Mouse (Mus musculus) liver, embryonic 16.5 days (tissue): ENCODE measurements at regions not wholly inside any gene's neighbourhood (a gene's known extent, or its start where the extent isn't known, plus 50 kb on each side); places are given as distances from the start of the nearest gene placed in this dataset.

Experiments
- ATAC-seq: fragments of 200-750 bp; cut with Nextera tagmentation; 2 replicates; pipeline ENCODE4 v1.8.0; 2017; ENCODE audit warnings: low read depth, mild to moderate bottlenecking, moderate number of reproducible peaks, moderate library complexity
- H3K27ac ChIP-seq: fragments of 300-500 bp; sonication (generic); 2 replicates; pipeline ENCODE4 v1.5.1; 2014; ENCODE audit warnings: mild to moderate bottlenecking, low read length
- H3K27me3 ChIP-seq: fragments of 300-500 bp; sonication (generic); 2 replicates; pipeline ENCODE4 v1.6.1; 2014; ENCODE audit warnings: low read depth, low read length, mixed read lengths; ENCODE audit not compliant: control insufficient read depth, insufficient read depth
- H3K36me3 ChIP-seq: fragments of 300-500 bp; sonication (generic); 2 replicates; pipeline ENCODE4 v1.6.1; 2014; ENCODE audit warnings: mild to moderate bottlenecking; ENCODE audit not compliant: control insufficient read depth, insufficient read depth
- H3K4me1 ChIP-seq: fragments of 300-500 bp; sonication (generic); 2 replicates; pipeline ENCODE4 v1.6.1; 2014; ENCODE audit warnings: low read depth, low read length, mixed read lengths; ENCODE audit not compliant: control insufficient read depth
- H3K4me2 ChIP-seq: fragments of 300-500 bp; sonication (generic); 2 replicates; pipeline ENCODE4 v1.6.1; 2014; ENCODE audit warnings: low read depth, low read length, mixed read lengths
- H3K4me3 ChIP-seq: fragments of 300-500 bp; sonication (generic); 2 replicates; pipeline ENCODE4 v1.5.1; 2014; ENCODE audit warnings: low read depth, mild to moderate bottlenecking, low read length
- H3K9ac ChIP-seq: fragments of 300-500 bp; sonication (generic); 2 replicates; pipeline ENCODE4 v1.6.1; 2014; ENCODE audit warnings: low read depth, low read length
- H3K9me3 ChIP-seq: fragments of 300-500 bp; sonication (generic); replicated peaks from 2 replicates; pipeline ENCODE4 v1.6.1; 2016; ENCODE audit warnings: low read length; ENCODE audit not compliant: control insufficient read depth
- WGBS: fragments of 180-500 bp; shearing (Covaris S2); extraction: QIAGEN DNeasy Blood & Tissue Kit; methylation state at CpG from one replicate; pipeline ENCODE4 v1.1.7; 2014; ENCODE audit not compliant: insufficient replicate concordance; 5-methylcytosine and 5-hydroxymethylcytosine counted together

DNA sequence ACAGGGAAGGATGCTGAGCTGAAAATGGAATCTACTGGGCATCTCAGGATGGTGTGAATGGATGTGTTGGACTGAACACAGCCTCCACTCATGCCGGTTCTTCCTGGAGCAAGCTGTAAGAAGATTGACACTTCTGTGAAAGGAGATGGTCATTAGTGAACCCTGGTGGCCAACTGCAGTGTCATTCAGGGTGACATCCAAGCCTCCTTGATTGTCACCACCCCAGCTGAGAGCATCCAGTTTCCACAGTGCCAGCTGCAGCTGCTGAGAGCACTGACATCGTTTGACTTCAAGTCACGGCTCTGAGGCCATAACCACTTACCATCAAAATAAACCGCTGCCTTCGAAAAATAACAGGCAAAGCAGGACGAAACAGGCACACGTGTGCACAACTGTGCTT is 121.9 kb upstream of the Agap1 start:
- Histone ChIP-seq H3K36me3 (no peaks in the 10 kb centered on the region), H3K9me3 (no peaks in the 10 kb centered on the region), H3K9ac (no peak overlapping the region), H3K4me3 (no peak overlapping the region), H3K27me3 (no peaks in the 10 kb centered on the region), H3K4me2 (no peak overlapping the region), H3K4me1 (no peaks in the 10 kb centered on the region), H3K27ac (no peak overlapping the region)
- whole genome bisulfite sequencing = 67% methylated on average over 7 of the region's 7 CpGs
- no peak for ATAC-seq

DNA sequence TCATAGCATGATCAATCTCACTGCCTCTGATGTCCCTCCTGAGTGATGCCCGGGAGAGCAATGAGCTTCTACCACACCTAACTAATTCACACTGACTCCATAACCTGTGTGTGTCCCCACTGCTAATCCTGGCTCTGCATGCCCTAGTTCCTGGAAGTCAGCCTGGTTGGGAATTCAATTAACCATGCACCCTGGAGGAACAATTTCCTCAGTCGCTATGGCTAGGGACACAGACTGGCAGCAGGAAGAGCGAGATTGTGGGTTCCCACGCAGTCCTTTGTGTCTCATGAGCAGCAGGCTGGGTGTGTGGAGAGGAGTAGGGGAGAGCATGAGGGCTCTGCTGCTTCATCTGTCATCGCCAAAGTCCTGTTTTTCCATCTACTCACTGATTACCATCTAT is 116.7 kb upstream of the Agap1 start:
- no peak for ATAC-seq

DNA sequence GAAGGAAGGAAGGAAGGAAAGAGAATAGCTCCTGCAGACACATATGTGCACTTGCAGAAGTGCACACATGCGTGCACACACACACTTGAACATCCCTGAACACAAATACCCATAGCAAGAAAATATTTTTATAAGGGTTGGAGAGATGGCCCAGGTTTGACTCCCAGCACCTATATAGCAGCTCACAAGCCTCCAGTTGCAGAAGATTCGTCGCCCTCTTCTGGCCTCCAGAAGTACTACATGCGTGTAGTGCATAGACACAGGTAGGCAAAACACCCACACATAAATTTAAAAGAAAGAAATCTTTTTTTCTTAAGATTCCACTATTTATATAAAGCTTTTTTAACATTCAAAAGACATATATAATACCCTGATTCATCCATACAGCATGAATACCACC is 111.8 kb upstream of the Agap1 start:
- ATAC-seq = no peak
- H3K36me3 ChIP-seq = no peaks in the 10 kb centered on the region
- WGBS = 26% methylated on average over 4 of the region's 4 CpGs
- H3K4me2 ChIP-seq = no peak overlapping the region
- H3K4me3 ChIP-seq = no peak overlapping the region
- H3K27me3 ChIP-seq = no peaks in the 10 kb centered on the region
- no peak overlapping the region for H3K9ac ChIP-seq
- H3K4me1 ChIP-seq = no peaks in the 10 kb centered on the region
- no peak overlapping the region for H3K27ac ChIP-seq
- H3K9me3 ChIP-seq = no peaks in the 10 kb centered on the region

More for the DNA sequence above, 116.7 kb upstream of the Agap1 start:
- H3K4me3 ChIP-seq = no peak overlapping the region
- WGBS = 56% methylated on average over 5 of the region's 5 CpGs
- no peaks in the 10 kb centered on the region for H3K9me3 ChIP-seq
- no peaks in the 10 kb centered on the region for H3K27me3 ChIP-seq
- H3K9ac ChIP-seq = no peak overlapping the region
- no peak overlapping the region for H3K27ac ChIP-seq
- no peak overlapping the region for H3K4me2 ChIP-seq
- H3K36me3 ChIP-seq = no peaks in the 10 kb centered on the region
- no peaks in the 10 kb centered on the region for H3K4me1 ChIP-seq

DNA sequence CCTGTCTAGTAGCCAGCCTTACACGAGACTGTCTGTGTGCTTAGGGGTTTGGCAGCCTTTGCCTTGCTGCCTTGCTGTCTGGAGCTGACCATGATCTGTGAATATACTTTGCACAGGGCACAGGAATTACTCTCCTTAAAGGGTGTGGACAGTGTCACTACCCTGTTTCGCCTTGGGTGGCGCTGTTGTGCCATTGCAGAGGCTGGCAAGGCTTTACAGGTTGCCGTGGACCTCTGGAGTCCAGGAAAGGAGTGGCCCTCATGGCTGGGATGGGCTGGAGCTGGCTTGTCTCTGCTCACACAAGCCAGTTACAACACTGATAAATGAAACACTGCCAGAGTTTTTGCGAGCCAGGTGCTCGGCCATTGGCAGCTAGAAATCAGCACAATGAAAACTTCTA is 110.1 kb upstream of the Agap1 start:
- Histone ChIP-seq H3K4me2 (no peak overlapping the region), H3K4me3 (no peak overlapping the region), H3K27ac (no peak overlapping the region), H3K27me3 (no peaks in the 10 kb centered on the region), H3K36me3 (no peaks in the 10 kb centered on the region), H3K9ac (no peak overlapping the region), H3K4me1 (no peaks in the 10 kb centered on the region), H3K9me3 (no peaks in the 10 kb centered on the region)
- ATAC-seq = no peak
- 25% methylated on average over 6 of the region's 6 CpGs for WGBS

DNA sequence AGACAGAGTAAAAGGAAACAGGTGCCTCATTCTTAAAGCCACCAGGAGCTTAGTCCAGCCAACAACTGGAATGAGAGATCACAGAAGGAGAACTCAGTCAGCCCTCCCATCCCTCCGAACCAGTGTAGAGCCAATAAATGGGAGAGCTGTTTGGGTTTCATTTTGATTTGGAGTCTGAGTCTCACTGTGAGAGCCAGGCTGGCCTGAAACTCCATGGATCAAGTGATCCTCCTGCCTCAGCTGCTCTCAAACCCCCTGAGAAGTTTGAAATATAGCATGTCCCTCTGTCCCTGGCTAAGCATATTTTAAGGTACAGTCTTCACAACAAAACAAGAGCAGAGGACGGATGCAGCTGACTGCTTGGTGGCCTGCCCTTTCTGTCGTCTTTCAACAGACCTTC is 107.3 kb upstream of the Agap1 start:
- H3K9me3 ChIP-seq = no peaks in the 10 kb centered on the region
- no peaks in the 10 kb centered on the region for H3K36me3 ChIP-seq
- H3K4me3 ChIP-seq = no peak overlapping the region
- H3K27ac ChIP-seq = no peak overlapping the region
- H3K4me1 ChIP-seq = no peaks in the 10 kb centered on the region
- no peaks in the 10 kb centered on the region for H3K27me3 ChIP-seq
- no peak overlapping the region for H3K4me2 ChIP-seq
- WGBS = 53% methylated on average over 3 of the region's 3 CpGs
- no peak overlapping the region for H3K9ac ChIP-seq
- ATAC-seq = no peak

DNA sequence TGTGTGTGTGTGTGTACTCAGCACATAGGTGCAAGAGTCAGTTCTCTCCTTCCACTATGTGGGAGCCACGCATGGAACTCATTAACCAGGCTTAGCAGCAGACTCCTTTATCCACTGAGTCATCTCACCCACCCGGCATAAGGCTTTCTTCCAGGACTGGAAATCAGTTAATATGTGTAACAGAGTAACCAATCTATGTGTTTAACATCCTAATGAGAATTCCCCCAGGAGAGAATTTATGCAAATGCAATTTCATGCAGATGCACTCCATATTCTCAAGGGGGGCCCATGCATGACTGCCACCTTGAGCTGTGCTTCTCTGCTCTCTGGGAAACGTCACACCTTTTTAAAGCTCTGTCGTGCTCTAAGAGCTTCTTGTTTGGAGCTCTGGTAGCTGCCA is 101.7 kb upstream of the Agap1 start:
- Histone ChIP-seq H3K36me3 (no peaks in the 10 kb centered on the region), H3K4me2 (no peak overlapping the region), H3K9ac (no peak overlapping the region), H3K4me3 (no peak overlapping the region), H3K27me3 (no peaks in the 10 kb centered on the region), H3K27ac (no peak overlapping the region), H3K4me1 (no peaks in the 10 kb centered on the region), H3K9me3 (peaks cover 3% of the 10 kb centered on the region; the same call in 1 of the 2 replicates)
- ATAC-seq = no peak
- 44% methylated on average over 4 of the region's 4 CpGs for WGBS

DNA sequence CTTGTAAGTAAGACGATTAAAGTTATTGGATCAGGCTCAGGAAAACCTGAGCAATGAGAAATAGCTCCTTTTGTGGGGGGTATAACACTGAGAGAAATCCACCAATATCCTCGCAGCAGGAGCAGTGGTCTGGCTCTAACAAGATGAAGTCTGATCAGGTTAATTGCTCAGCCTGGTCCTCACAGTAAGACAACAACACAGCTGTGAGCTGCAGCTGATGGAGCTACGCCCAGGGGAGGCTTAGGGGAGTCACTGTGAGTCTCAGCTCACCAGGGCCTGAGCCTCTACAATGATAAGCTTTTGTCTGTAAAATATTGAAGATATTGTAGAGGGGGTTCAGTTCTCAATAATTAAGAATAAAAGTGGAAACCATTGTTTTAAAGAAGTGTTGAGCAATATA is 95.3 kb upstream of the Agap1 start:
- H3K9me3 ChIP-seq = peaks cover 3% of the 10 kb centered on the region; the same call in 1 of the 2 replicates
- no peak overlapping the region for H3K9ac ChIP-seq
- H3K4me2 ChIP-seq = no peak overlapping the region
- no peak overlapping the region for H3K4me3 ChIP-seq
- no peak for ATAC-seq
- WGBS = 44% methylated on average over 3 of the region's 3 CpGs
- H3K4me1 ChIP-seq = no peaks in the 10 kb centered on the region
- no peaks in the 10 kb centered on the region for H3K36me3 ChIP-seq
- H3K27ac ChIP-seq = no peak overlapping the region
- no peaks in the 10 kb centered on the region for H3K27me3 ChIP-seq

DNA sequence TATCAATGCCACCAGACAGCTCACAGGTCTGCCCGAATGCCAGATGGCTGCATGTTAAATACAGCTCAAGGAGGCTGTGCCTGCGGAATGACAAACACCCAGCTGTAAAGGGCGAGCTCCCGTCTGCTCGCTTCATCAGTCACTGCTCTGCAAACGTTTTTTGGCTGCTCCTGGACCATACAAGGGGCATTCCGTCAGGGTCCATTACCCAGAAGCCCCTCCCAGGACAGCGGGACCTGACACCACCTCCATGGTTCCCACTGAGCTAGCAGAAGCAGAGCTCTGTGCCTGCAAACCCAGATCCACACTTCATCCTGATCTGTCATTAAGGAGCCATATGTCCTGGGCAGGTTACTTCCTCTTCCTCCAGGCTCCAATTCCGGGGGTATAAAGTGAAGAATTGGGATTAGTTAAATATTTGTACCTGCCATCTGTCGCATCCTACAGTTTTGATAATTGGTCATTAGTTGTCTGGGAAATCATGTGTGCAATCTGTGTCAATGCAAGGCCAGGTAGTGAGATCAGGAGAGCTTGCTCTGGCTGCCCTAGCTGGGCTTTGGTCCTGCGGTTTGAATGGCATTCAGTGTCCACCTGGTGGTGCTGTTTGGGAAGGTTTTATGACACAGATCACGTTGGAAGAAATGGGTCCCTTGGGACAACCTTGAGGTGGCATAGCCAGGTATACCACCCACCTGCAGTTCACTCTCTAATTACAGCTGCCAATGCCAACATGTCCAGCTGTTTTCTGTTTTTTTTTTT is 89.9 kb upstream of the Agap1 start:
- Histone ChIP-seq H3K36me3 (no peaks in the 10 kb centered on the region), H3K9ac (no peak overlapping the region), H3K27me3 (no peaks in the 10 kb centered on the region), H3K4me1 (no peaks in the 10 kb centered on the region), H3K4me3 (no peak overlapping the region), H3K27ac (no peak overlapping the region), H3K9me3 (no peaks in the 10 kb centered on the region), H3K4me2 (no peak overlapping the region)
- ATAC-seq = no peak
- 63% methylated on average over 12 of the region's 12 CpGs for WGBS

DNA sequence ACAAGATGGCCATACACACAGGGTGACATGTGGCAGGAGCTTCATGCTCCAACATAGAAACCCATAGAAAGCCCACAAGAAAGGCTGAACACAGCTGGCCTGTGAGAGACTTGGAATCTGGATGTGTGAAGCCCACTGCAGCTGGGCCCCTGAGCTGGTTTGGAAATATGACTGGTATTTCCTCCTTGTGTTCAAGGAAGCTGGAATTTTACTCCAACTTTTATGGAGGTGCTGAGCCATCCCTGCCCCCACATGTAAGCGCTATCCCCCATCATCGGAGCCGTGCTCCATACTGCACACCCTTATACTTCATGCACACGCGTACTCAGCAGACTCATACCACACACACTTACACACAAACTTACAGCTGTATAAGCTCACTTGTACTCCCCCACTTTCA is 87.7 kb upstream of the Agap1 start:
- ATAC-seq = no peak
- Histone ChIP-seq H3K27me3 (no peaks in the 10 kb centered on the region), H3K4me1 (no peaks in the 10 kb centered on the region), H3K4me3 (no peak overlapping the region), H3K4me2 (no peak overlapping the region), H3K9me3 (no peaks in the 10 kb centered on the region), H3K36me3 (no peaks in the 10 kb centered on the region), H3K9ac (no peak overlapping the region), H3K27ac (no peak overlapping the region)
- WGBS = 78% methylated on average over 5 of the region's 5 CpGs
